Mouse (Mus musculus): ENCODE measurements at regions not wholly inside any gene's neighbourhood (a gene's known extent, or its start where the extent isn't known, plus 50 kb on each side); places are given as distances from the start of the nearest gene placed in this dataset.

DNA sequence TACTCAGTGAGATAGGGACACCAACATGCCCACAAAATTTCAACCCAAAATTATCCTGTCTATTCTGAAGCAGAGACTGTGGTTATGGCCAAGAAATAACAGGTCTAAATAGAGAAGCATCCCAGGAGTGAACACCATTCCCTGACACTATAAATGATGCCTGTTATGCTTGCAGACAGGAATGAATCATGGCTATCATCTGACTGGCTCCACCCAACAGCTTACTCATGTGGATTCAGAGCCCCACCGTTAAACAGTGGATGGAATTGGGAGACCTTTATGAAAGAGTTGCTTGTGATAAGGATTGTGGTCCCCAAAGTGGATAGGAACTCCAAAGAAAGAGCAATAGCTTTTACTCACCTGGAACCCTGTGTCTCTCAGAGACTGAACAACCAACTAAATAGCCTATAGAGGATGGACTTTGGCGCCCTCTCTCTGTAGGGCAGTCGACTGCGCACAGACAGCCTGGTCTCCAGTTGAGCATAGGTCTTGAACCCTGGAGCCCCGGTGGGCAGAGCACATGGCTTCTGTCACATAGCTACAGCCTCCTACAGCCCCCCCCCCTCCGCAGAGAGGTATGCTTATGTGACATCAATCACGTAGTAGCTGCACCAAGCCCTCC is 1101.3 kb upstream of the Zeb2 start:
- no peak for ATAC-seq (ENCODE audit: insufficient number of reproducible peaks, low FRiP score, low TSS enrichment)

DNA sequence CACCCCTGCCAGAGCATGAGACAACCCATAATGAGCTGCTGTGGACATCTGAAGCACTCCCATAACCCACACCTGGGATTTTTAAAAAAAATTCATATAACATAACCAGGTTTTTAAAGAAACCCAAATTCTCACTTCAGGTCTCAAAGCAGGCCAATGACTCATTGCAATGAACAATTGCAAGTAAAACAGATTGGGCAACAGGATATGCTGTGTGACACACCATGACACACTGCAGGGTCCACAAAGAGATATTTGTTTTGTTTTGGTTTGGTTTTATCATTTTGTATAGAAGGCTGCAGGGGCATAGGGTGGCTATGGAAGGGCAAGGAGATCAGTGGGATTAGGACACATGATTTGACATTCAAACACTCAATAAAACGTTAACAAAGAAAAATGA is 1082.1 kb upstream of the Zeb2 start:
- ATAC-seq (ENCODE audit: insufficient number of reproducible peaks, low FRiP score, low TSS enrichment), result no peak

DNA sequence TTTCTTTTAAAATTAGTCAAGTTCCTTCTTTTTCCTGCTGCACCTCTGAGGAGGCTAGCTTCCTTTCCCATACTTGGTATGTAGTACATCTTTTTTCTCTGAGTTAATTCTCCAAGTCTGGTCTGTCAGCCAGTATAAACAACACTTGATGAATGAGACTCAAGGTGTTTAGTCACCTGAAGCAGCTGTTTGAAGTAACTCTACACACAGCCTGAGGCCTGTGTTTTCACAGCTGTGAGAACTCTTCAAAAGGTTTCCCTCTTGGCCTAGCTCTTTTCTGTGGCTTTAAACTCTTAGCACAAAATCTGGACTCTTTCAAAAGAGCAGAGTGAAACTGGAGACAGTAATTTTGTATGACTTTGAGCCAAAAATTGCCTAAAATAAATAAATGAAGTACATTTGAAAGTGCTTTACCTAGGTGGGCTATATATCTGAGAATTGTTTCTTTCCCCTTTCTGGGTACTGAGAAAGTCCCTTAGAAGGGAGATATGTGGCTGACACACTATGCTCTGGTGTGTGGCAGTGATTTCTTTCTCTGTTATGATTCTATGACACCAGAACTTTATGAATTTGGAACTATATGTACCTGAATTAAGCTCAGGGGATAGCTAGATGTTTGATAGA is 1070.2 kb upstream of the Zeb2 start:
- no peak for ATAC-seq (ENCODE audit: insufficient number of reproducible peaks, low FRiP score, low TSS enrichment)

DNA sequence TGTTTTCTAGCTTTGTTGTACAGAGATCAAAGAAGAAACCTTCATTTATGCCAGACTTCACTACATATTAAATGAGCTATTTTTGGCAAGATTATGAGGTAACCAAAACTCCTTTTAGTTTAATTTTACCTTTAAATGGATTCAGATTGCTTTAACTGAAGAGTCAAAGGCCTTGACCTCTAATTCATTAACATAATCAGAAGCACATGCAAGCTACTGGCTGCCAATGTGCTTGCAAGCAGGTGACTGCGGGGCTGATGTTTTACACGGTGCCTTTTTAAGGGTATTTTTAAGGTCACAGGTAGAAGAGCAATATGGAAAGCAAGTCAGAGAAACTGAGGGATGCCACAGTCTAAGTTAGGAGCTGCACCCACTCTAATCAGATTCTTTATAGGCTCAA is 1066.0 kb upstream of the Zeb2 start:
- no peak for ATAC-seq (ENCODE audit: insufficient number of reproducible peaks, low FRiP score, low TSS enrichment)

DNA sequence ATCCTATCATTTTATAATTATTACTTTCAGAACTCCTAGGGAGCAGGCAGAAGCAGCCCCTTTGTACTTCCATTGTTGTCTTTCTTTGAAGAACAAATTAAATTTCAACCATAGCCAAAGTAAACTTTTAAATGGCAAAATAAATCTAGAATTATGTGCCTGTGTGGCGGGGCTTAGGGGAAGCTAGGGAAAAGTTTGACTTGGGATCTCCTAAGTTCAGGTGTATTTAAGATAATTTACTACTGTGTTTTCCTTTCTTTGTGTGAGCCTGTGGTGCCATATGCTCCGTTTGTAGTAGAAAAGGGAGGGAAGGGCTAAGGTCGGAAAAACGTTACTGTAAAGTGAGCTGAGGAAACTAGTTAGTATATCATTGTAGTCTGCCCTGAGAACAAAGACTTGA is 1062.5 kb upstream of the Zeb2 start:
- no peak for ATAC-seq (ENCODE audit: insufficient number of reproducible peaks, low FRiP score, low TSS enrichment)

DNA sequence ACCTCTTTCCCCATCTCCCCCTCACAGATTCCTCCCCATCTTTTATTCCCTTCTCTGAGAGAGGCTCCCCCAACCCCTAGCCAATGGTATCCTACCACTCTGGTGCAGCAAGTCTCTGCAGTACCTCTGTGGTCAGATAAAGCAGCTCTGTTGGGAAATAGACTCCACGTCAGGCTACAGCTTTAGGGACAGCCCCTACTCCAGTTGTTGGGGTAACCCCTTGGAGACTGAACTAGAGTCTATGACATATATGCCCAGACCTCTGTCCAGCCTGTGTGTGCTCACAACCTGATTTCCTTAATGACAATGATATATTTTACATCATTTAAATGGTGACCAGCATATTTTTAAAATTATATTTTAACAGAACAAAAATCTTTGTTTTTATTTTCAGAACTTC is 1051.3 kb upstream of the Zeb2 start:
- no peak for ATAC-seq (ENCODE audit: insufficient number of reproducible peaks, low FRiP score, low TSS enrichment)

DNA sequence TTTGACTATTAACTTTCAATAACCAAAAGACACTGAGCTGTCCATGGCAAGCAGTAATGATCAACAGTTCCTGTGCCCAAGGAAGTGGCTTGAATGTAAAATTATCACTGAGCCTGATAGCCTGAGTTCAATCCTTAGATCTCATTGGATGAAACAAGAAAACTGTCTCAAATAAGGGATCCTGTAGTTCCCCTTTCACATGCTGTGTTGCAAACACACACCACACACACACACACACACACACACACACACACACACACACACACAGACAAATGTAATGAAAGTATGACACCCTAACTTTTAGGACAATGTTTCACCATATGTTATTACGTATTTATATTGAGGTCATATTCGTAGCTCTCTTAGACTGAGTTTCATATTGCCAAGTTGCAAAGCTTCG is 1032.7 kb upstream of the Zeb2 start:
- no peak for ATAC-seq (ENCODE audit: insufficient number of reproducible peaks, low FRiP score, low TSS enrichment)

DNA sequence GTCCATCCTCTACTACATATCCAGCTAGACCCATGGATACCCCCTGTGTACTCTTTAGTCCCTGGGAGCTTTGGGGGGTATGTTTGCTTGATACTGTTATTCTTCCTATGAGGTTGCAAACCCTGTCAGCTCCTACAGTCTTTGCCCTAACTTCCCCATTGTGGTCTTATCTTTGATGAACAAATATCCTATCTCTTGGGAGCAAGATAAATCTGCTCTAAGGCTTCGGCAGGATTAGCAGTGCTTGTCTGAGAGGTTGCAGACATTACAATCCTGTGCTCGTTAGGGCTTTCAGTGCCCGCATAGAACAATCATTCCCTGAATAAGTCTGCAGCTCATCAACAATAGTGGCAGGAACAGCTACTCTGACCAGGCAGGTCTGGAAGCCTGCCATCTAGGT is 1002.7 kb upstream of the Zeb2 start:
- no peak for ATAC-seq (ENCODE audit: insufficient number of reproducible peaks, low FRiP score, low TSS enrichment)

DNA sequence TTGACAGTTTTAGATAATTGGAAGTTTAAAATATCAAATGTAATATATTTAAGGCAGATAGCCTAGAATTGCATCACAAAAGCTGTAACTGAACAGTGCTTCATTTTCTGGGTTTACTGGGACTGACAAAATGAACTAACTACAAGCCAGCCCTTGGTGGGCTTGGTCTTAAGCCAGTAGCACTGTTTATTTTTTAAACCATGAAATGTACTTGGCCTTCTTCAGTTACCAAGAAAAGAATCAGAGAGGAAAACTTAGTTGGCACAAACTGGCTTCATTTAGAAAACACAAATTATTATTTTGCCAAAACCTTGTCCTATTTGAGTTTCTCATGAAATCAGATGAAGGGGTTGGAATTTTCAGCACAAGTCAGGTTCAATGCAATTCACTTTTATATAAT is 989.8 kb upstream of the Zeb2 start:
- no peak for ATAC-seq (ENCODE audit: insufficient number of reproducible peaks, low FRiP score, low TSS enrichment)

DNA sequence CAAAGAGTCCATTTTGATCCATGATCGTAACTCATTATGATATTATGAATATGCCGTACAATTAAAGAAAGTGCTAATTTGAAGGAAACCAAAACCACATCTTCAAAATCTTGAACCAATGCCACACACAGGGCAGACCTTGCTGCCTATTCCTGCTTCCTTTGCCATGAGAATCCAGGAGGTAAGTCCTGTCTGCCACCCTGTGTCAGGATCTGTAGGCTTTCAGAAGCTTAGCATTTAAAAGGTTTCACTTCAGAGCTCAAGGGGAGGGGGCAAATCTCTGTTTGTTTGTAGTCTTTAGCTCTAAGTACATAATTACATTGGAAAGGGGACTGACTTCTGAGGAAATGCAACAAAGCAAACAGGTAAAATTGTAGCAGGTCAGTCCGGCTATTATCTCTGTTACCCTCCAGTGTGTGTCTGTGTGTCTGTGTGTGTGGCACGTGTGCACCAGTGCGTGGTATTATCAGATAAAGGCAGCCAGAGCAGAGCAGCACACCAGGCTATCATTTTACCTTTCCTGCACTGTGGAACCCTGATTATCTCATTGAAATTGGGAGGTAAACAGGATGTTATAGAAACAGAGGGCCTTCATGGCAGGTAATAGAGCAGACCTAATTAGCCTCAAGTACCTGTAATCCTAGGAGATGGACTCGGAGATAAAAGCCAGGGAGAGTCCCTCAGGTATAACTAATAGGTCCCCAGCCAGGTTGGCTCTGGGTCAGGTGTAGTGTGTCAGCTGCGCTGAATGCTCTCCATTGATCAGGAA is 948.0 kb upstream of the Zeb2 start:
- ATAC-seq (ENCODE audit: insufficient number of reproducible peaks, low FRiP score, low TSS enrichment), result no peak

DNA sequence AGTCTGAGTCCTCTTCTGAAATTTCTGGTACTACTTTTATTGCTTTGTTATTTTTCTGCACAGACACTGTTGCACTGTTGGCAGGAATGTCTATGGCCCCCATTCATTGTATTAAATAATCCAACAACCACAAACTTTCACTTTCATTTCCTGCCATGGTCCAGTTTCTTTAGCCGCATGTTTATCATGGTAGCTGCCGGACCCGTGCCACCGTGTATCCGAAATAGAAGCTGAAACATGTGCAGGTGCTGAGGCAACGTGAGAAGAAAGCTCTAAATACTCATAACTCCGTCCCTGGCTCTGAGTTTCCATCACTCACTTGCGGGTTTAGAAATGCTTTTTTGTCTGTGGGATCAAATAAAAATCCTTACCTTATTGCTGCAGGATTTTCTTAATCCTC is 938.5 kb upstream of the Zeb2 start:
- no peak for ATAC-seq (ENCODE audit: insufficient number of reproducible peaks, low FRiP score, low TSS enrichment)

DNA sequence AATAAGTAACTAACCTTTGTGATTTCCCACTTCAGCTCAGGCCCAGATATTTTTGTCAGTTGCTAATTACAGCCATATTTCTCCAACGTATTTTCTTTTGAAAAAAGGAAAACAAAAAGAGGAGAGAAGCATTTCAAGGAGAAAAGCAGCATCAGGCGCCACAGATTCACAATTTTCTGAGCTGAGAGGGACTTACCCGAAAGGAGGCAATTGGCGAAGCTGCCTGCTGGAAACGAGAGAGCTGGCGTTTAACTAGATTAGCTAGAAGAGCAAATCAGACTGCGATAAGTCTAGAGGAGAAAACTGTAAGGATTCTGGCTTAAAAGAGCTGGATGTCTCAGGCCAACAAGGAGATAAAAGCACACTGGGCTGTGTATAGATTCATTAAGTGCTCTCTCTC is 937.7 kb upstream of the Zeb2 start:
- no peak for ATAC-seq (ENCODE audit: insufficient number of reproducible peaks, low FRiP score, low TSS enrichment)

DNA sequence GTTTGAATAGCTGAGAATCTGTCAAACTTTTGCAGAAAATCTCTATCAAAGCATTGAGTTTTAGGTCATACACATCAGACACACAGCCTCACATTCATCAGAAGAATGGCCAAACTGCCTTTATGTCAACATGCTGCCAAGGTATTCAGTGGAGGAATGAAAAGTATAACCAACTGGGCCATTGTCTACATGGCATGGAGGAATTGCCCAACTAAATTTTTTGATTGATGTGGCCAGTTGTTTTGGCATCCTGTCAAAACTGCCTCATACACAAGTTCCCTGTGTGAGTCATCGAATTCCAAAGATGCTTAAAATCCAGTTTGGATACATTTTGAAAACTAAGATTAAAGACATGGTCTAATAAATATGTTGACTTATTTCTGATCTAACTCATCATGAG is 904.7 kb upstream of the Zeb2 start:
- no peak for ATAC-seq (ENCODE audit: insufficient number of reproducible peaks, low FRiP score, low TSS enrichment)

DNA sequence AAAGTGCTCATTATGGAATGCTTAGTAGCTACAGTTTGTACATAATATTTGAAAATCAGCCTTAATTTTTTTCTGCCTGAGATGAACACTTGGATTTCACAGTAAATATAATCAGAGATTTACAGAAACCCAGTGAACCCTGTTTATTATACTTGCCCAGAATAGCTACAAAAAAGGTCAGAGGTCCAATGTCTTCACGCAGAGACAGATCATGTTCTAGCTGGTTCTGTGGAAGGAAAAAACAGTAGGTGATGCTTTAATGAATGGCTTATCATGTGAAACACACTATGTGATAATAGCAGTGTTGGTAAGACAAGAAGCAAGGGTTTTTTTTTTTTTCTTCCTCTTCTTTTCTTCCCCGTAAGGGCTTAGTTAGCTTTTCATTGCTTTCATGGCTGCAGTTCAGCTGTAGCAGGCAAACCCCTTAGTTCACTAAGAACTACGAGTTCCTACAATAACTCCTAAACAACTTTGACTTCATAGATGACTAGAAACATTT is 896.6 kb upstream of the Zeb2 start:
- ATAC-seq (ENCODE audit: insufficient number of reproducible peaks, low FRiP score, low TSS enrichment), result no peak

DNA sequence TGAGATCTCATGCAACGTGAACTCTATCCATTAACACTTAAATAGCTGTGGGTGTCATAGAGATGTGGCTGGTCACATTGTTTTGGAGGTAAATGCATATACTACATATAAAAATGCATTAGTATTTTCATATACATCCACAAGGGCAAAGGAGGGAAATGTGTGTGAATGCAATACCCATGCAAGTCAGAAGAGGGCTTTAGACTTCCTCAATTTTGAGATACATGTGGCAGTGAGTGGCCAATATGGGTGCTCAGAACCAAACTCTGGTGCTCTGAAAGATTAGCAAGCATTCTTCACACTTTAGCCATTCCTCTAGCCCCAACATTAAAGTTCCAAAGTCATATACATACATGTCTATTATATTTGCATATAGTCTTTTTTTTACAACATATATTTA is 895.5 kb upstream of the Zeb2 start:
- ATAC-seq (ENCODE audit: insufficient number of reproducible peaks, low FRiP score, low TSS enrichment), result no peak

DNA sequence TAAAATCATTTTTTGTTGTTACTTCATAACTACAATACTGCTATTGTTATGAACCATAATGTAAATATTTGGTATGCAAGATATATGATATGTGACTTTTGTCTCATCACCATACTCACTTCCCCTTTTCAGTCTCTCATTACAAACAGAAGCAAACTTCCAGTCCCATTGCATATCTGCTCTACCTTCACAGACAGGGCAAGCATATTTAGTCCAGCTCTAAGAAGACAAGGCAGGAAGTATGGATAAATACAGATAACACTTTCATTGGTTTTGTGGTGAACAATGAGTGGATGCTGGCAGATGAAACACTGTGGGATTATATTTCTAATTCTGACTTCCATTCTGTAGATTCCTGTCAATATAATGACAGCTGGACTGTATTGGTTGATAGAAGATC is 858.0 kb upstream of the Zeb2 start:
- no peak for ATAC-seq (ENCODE audit: insufficient number of reproducible peaks, low FRiP score, low TSS enrichment)

DNA sequence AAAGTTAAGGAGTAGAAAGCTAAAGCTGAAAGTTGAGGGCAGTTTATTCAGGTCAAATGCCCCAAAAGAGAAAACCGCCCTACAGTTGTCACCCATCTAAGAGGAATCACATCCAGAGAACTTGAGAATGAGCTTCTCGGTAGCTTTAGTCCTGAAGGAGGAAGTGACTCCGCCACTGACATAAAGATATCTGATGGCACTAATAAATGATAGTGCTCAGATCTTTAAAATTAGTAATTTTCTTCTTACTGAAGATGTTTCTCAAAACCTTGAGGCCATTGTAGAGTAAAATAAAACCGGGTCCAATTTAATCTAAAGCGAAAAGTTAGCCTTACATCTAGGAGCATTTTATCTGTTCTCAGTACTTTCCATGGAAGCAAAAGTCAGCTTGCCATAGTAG is 851.4 kb upstream of the Zeb2 start:
- no peak for ATAC-seq (ENCODE audit: insufficient number of reproducible peaks, low FRiP score, low TSS enrichment)

DNA sequence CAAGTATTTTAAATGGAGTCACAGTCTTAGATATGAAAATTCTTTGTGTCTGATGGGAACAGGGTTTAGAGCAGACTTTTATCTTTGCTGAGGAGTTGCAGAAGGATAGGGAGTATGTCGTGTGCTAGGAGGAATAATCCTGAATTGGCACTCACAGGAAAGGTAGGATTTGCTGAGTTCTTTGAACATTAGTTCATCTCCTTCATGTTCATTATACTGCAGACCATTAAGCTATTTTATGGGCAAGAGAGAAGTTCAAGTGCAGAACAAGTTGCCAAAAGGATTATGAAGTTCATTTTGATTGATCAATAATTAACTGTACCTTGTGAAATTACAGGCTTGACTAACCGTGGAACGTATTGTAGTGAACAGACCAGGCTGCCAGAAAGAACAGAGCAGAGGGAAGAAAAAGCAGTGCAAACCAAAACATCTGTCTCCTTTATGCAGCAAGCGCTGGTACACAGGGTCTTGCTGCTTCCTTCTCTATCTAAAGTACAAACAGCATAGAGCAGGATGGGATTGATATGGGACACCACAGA is 839.7 kb upstream of the Zeb2 start:
- ATAC-seq (ENCODE audit: insufficient number of reproducible peaks, low FRiP score, low TSS enrichment), result no peak

DNA sequence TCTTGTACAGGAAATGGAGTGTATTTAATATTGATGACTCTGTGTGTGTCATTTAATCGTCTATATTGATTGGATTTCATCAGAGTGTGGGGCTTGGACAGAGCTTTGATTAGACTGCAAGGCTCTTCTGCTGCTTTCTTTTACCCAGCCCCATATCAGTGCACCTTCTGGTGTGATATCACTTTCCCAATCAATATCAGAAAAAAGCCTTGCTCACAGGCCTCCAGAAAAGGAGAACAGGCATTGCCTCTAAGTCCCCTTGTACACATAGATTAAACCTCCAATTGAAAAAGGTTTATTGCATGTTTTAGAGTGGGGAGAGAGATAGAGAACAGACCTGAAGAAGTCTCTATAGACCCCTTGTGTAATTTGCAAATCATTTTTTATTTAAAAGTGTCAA is 831.6 kb upstream of the Zeb2 start:
- ATAC-seq (ENCODE audit: insufficient number of reproducible peaks, low FRiP score, low TSS enrichment), result no peak

DNA sequence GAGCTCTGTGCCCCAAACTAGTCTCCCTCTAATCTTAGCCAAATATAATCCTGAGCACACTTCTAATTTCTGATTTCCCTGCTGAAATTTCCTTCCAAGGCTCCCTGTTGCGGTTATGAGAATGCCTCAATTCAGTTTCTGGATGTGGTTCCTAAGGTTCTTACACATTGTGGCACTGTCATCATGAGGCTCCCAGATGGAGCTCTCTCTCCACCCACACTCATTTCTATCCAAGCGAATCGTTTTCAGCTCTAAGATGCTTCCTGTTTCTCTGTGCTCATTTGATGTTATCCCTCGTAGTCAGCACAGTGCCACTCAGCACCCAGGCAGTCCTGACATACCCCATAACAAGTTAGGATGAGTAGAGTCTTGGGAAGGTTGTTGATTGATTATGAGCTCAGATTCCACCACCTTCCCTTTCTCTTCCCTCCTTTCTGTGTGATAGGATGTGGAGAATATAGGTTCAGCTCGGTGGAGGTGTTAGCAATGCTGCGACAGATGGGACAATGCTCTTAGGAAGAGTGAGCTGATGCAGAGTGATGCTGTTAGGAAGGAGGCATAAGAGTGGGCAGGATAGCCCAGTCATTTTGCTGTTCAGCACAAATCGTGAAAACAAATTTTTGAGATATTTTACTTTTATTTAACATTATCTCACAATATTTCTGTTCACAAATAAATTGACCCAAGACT is 808.7 kb upstream of the Zeb2 start:
- ATAC-seq (ENCODE audit: insufficient number of reproducible peaks, low FRiP score, low TSS enrichment), result no peak

DNA sequence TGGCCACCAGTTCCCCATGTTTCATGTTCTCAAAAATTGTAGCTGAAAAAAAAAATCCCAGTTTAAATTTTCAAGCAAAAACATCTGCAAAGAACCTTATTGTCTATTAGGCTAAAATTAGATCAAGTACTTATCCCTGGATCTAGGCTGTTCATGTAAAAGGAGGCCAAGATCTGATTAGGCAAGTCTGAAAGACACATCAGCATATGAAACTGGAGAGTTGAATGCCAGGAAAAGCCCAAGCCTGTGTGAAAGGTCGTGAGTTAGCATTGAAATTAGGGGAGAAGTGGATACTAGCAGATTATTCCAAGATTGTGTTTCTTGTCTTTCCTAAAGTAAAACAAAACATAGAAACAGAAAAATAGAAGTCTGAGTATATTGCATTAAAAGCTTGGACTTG is 791.7 kb upstream of the Zeb2 start:
- no peak for ATAC-seq (ENCODE audit: insufficient number of reproducible peaks, low FRiP score, low TSS enrichment)
